Mouse (Mus musculus): Measurements from ENCODE around the gene Ints14. TPM values are rescaled to one million over a fixed set of nuclear protein-coding genes. Genes with fewer than 3 reads are reported as not detected.

The Ints14 gene
- polyA plus RNA-seq (2016; fragmentation: Nextera tagmentation; extraction: Ambion mirVana): 69.7 and 74.0 TPM in 2 replicates

- WGBS: 7% methylated on average over 29 of the region's 29 CpGs
- peak within 1 kb of the TSS; percentile 65 for H3K4me3 ChIP-seq
- H3K4me1 ChIP-seq: peaks cover 22% of the 10 kb centered on the region
- DNase-seq (ENCODE audit: low spot score): peak; percentile 95
- peaks cover 37% of the 10 kb centered on the region for H3K36me3 ChIP-seq
- H3K27me3 ChIP-seq (ENCODE audit: low read depth, poor library complexity, severe bottlenecking): no peaks in the 10 kb centered on the region
- no peaks in the 10 kb centered on the region for H3K9me3 ChIP-seq (replicated peaks)
- peak within 1 kb of the TSS; percentile 91 for H3K27ac ChIP-seq (replicated peaks)
Measured at GRCm38 (mm10) chr9:64960117-64960977, at the start of gene Ints14. Gene Ints14, plus strand, starts transcription at chr9:64960905.

DNA sequence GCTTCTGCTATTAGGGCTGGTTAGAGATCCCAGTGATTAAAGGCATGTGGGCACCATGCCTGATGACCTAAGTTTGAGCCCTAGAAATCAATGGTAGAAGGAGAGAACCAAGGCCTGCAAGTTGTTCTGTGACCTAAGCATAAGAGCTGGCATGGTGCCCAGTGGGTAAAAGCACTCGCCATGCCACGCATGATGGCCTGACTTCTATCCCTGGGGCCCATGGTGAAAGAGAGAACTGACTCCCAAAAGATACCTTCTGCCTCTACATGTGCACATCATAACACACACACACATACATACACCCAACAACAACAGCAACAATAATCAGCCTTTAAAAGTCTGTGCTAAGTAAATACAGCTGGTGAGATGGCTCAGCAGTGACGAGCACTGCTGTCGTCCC lies 47.3 kb upstream of the Ints14 start:
- 96% methylated on average over 4 of the region's 4 CpGs for WGBS
- Histone ChIP-seq H3K4me1 (no peaks in the 10 kb centered on the region), H3K27me3 (ENCODE audit: low read depth, poor library complexity, severe bottlenecking) (no peaks in the 10 kb centered on the region), H3K4me3 (no peak overlapping the region), H3K36me3 (peaks cover 28% of the 10 kb centered on the region), H3K27ac (replicated peaks) (no peak overlapping the region), H3K9me3 (replicated peaks) (no peaks in the 10 kb centered on the region; the same call in 1 of the 2 replicates)
- no peak for DNase-seq (ENCODE audit: low spot score)

DNA sequence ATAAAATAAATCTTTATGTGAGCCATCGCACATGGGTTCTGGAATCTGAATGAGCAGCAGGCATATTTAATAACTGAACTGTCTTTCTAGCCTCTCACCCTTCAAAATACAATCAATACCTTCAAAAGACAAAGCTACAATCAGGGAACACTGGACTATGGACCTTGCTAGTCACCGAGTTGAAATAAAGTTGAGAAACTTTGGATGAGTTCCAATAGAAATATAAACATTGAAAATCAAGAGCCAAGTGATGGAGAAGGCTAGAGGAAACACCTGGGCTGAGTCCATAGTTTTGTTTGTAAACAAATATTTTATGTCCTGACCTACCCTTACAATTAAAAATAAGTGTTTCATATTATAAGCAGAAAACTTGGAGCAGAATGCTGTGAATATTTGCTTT lies 46.7 kb upstream of the Ints14 start:
- no peak for DNase-seq (ENCODE audit: low spot score)
- no peak overlapping the region for H3K4me3 ChIP-seq
- no peaks in the 10 kb centered on the region for H3K4me1 ChIP-seq
- peaks cover 28% of the 10 kb centered on the region for H3K36me3 ChIP-seq
- WGBS: 95% methylated on average over 2 of the region's 2 CpGs
- H3K27ac ChIP-seq (replicated peaks): no peak overlapping the region
- H3K9me3 ChIP-seq (replicated peaks): no peaks in the 10 kb centered on the region; the same call in 1 of the 2 replicates
- no peaks in the 10 kb centered on the region for H3K27me3 ChIP-seq (ENCODE audit: low read depth, poor library complexity, severe bottlenecking)

GRCm38 (mm10) chr9:64914629-64915028 lies 46.1 kb upstream of the Ints14 start:
- no peaks in the 10 kb centered on the region; the same call in 1 of the 2 replicates for H3K9me3 ChIP-seq (replicated peaks)
- H3K27me3 ChIP-seq (ENCODE audit: low read depth, poor library complexity, severe bottlenecking): no peaks in the 10 kb centered on the region
- WGBS: 87% methylated on average over 4 of the region's 4 CpGs
- no peaks in the 10 kb centered on the region for H3K4me1 ChIP-seq
- DNase-seq (ENCODE audit: low spot score): no peak
- H3K4me3 ChIP-seq: no peak overlapping the region
- H3K36me3 ChIP-seq: peaks cover 28% of the 10 kb centered on the region
- no peak overlapping the region for H3K27ac ChIP-seq (replicated peaks)

DNA sequence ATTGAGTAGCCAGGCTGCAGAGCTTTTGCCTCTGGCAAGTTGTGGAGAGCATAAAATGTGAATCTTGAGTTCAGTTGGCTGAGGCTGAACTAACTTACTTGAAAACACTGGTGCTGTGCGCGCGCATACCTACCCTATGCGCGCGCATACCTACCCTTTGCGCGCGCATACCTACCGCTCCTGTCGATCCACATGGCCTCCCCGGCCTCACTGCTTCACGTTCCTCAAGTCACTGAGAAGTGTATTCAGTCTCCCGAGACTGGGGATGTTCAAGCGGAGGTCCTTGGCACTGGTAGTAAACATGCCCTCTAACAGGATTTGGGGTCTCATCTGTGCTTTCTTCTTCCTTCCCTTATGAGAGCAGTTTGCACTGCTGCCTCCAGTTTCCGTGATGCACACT lies 42.1 kb upstream of the Ints14 start:
- WGBS: 31% methylated on average over 16 of the region's 16 CpGs
- peak overlapping the region; percentile 57; the same call in 1 of the 2 replicates for H3K27ac ChIP-seq (replicated peaks)
- peak overlapping the region; percentile 46 for H3K4me3 ChIP-seq
- peaks cover 6% of the 10 kb centered on the region for H3K36me3 ChIP-seq
- no peaks in the 10 kb centered on the region for H3K4me1 ChIP-seq
- H3K9me3 ChIP-seq (replicated peaks): no peaks in the 10 kb centered on the region; the same call in 1 of the 2 replicates
- no peaks in the 10 kb centered on the region for H3K27me3 ChIP-seq (ENCODE audit: low read depth, poor library complexity, severe bottlenecking)
- peak; percentile 53 for DNase-seq (ENCODE audit: low spot score)

DNA sequence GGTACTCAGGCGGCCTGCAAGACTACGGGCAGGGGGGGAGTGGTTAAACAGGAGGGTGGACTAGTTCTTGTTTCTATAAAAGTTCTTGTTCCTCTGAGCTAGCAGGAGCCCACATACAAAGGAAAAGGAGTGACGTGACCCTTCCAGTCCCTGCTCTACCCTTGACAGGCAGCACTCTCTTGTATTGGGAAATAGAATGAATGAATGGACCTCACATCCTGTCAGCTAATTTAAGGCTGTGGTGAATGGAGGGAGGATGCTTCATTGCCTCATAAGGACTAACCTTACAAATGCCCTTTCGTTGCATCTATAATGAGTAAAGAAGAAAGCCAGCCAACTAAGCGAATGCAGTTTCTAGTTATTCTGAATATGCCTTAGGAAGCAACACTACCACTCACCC lies 34.9 kb upstream of the Ints14 start:
- Histone ChIP-seq H3K4me3 (no peak overlapping the region), H3K9me3 (replicated peaks) (no peaks in the 10 kb centered on the region), H3K27me3 (ENCODE audit: low read depth, poor library complexity, severe bottlenecking) (no peaks in the 10 kb centered on the region), H3K27ac (replicated peaks) (no peak overlapping the region), H3K4me1 (no peaks in the 10 kb centered on the region), H3K36me3 (no peaks in the 10 kb centered on the region)
- 71% methylated on average over 5 of the region's 5 CpGs for WGBS
- DNase-seq (ENCODE audit: low spot score): no peak

- H3K36me3 ChIP-seq: no peaks in the 10 kb centered on the region
- DNase-seq (ENCODE audit: low spot score): no peak
- H3K4me3 ChIP-seq: no peak overlapping the region
- no peaks in the 10 kb centered on the region for H3K9me3 ChIP-seq (replicated peaks)
- WGBS: 88% methylated on average over 8 of the region's 8 CpGs
- H3K27ac ChIP-seq (replicated peaks): no peak overlapping the region
- no peaks in the 10 kb centered on the region for H3K27me3 ChIP-seq (ENCODE audit: low read depth, poor library complexity, severe bottlenecking)
- H3K4me1 ChIP-seq: no peaks in the 10 kb centered on the region
Measured at GRCm38 (mm10) chr9:64926201-64926991, 34.3 kb upstream of the Ints14 start.

DNA sequence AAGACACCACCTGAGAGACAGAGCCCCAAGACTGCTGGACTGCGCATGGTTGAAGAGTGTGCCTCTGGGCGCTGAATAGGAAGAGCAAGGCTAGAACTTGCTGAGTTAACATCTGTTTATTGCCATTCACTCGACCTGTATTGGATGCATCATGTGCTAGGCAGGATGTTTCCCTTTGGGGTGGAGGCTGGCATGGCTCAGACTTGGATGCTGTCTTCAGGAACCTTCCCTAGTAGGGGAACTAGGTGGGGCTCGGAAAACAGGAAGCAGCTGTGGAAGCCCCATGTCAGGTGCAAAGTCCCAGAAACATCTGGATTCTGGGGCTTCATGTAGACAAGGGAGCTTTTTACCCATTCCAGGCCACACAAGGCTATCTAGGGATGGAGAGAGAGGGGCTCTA lies 30.4 kb upstream of the Ints14 start:
- WGBS: 87% methylated on average over 4 of the region's 4 CpGs
- Histone ChIP-seq H3K27ac (replicated peaks) (no peak overlapping the region), H3K4me1 (peaks cover 13% of the 10 kb centered on the region), H3K36me3 (no peaks in the 10 kb centered on the region), H3K9me3 (replicated peaks) (no peaks in the 10 kb centered on the region), H3K4me3 (no peak overlapping the region), H3K27me3 (ENCODE audit: low read depth, poor library complexity, severe bottlenecking) (no peaks in the 10 kb centered on the region)
- DNase-seq (ENCODE audit: low spot score): no peak

DNA sequence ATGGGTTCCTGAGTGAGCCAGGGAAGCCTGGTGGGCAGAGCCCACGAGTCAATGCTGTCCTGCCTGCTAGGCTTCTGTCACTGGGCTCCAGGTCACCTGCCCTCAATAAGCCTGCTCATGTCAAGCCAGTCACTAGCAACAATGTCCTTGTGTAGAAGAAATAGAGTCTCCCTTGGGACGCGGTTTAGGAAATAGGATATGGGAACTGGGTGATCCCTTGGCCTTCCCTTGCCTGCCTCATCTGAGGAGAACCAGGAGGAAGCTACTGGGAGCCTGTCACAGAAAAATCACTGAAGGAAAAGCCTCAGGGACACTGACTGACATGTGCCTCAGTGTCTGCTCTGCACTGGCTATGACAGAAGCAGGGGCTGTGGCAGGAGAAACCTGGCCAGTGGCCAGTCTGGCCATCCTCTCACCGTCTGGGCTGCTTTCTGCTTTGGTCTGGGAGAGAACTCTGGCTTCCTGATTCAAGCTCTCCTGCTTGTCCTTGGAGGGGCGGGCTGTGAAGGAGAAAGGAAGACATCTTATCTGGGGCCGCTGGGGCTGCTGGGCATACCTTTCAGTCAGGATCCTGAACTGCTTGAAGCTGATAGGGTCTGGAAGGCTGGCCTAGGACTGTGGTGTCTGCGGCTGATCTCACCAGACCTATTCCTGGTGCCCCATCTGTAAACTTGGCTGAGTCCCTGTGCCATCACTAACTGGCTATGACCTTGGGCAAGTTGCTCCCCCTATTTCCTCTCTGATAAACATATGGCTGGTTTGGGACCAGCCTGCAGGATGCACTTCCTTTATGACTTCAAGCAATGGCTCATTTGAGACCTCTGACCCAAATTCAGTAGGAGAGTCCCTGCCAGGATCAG lies 28.7 kb upstream of the Ints14 start:
- no peak overlapping the region for H3K27ac ChIP-seq (replicated peaks)
- no peak for DNase-seq (ENCODE audit: low spot score)
- WGBS: 79% methylated on average over 7 of the region's 7 CpGs

GRCm38 (mm10) chr9:64934015-64934754 lies 26.5 kb upstream of the Ints14 start:
- peak overlapping the region; percentile 16; the same call in 1 of the 2 replicates for H3K4me3 ChIP-seq
- 66% methylated on average over 15 of the region's 15 CpGs for WGBS
- H3K36me3 ChIP-seq: no peaks in the 10 kb centered on the region
- no peaks in the 10 kb centered on the region for H3K9me3 ChIP-seq (replicated peaks)
- H3K4me1 ChIP-seq: peaks cover 20% of the 10 kb centered on the region
- H3K27me3 ChIP-seq (ENCODE audit: low read depth, poor library complexity, severe bottlenecking): peaks cover 7% of the 10 kb centered on the region; the same call in 1 of the 2 replicates
- peak; percentile 33 for DNase-seq (ENCODE audit: low spot score)
- H3K27ac ChIP-seq (replicated peaks): peak overlapping the region; percentile 77

More for the DNA sequence above, 28.7 kb upstream of the Ints14 start:
- Histone ChIP-seq H3K4me3 (no peak overlapping the region), H3K4me1 (peaks cover 20% of the 10 kb centered on the region), H3K36me3 (no peaks in the 10 kb centered on the region), H3K27me3 (ENCODE audit: low read depth, poor library complexity, severe bottlenecking) (peaks cover 7% of the 10 kb centered on the region; the same call in 1 of the 2 replicates), H3K9me3 (replicated peaks) (no peaks in the 10 kb centered on the region)

GRCm38 (mm10) chr9:64936508-64936907 lies 24.2 kb upstream of the Ints14 start:
- Histone ChIP-seq H3K4me3 (no peak overlapping the region), H3K4me1 (peaks cover 20% of the 10 kb centered on the region), H3K27ac (replicated peaks) (no peak overlapping the region), H3K9me3 (replicated peaks) (no peaks in the 10 kb centered on the region), H3K27me3 (ENCODE audit: low read depth, poor library complexity, severe bottlenecking) (peaks cover 7% of the 10 kb centered on the region; the same call in 1 of the 2 replicates), H3K36me3 (no peaks in the 10 kb centered on the region)
- WGBS: 4% methylated on average over 6 of the region's 6 CpGs
- peak; percentile 54 for DNase-seq (ENCODE audit: low spot score)

Measured in midbrain, embryonic 10.5 days (tissue).